Mouse (Mus musculus) ES-E14 (cell line): ENCODE data around the gene Kpna1.

Experiments
- CHD2 ChIP-seq: IDR thresholded peaks from 2 replicates; pipeline ENCODE4 v1.6.1; 2014; ENCODE audit warnings: mild to moderate bottlenecking, low read depth, low read length, inconsistent platforms
- ZC3H11A ChIP-seq: IDR thresholded peaks from 2 replicates; pipeline ENCODE4 v1.6.1; 2012; ENCODE audit warnings: low read depth, mild to moderate bottlenecking, inconsistent platforms, low read length, borderline replicate concordance

DNA sequence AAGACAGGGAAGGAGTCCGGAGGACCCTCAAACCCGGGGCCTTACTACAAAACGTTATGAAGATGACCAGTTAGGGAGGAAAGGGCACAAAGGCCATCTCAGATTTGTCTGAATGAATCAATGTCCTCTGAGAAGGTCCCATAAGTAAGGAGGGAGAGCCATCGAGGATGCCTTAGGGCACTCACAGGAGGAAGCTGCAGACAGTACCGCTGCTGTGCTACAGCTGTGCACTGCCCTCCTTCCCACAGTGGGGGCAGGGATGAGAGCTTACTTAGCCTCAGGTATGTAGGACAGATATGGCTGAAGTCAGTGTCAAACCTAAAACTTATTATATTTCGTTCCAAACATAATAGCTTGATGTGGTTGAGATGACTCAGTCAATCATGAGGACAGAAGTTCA, 72.9 kb downstream of the Kpna1 start:
- TF ChIP-seq ZC3H11A (no peak), CHD2 (no peak)
